Mouse (Mus musculus) right cerebral cortex, postnatal 25 days (tissue): Measurements from ENCODE around the gene Tlx3.

Source experiments
- DNase-seq: peaks from one replicate; pipeline ENCODE4 v3.0.0; 2022

The Tlx3 gene

DNA sequence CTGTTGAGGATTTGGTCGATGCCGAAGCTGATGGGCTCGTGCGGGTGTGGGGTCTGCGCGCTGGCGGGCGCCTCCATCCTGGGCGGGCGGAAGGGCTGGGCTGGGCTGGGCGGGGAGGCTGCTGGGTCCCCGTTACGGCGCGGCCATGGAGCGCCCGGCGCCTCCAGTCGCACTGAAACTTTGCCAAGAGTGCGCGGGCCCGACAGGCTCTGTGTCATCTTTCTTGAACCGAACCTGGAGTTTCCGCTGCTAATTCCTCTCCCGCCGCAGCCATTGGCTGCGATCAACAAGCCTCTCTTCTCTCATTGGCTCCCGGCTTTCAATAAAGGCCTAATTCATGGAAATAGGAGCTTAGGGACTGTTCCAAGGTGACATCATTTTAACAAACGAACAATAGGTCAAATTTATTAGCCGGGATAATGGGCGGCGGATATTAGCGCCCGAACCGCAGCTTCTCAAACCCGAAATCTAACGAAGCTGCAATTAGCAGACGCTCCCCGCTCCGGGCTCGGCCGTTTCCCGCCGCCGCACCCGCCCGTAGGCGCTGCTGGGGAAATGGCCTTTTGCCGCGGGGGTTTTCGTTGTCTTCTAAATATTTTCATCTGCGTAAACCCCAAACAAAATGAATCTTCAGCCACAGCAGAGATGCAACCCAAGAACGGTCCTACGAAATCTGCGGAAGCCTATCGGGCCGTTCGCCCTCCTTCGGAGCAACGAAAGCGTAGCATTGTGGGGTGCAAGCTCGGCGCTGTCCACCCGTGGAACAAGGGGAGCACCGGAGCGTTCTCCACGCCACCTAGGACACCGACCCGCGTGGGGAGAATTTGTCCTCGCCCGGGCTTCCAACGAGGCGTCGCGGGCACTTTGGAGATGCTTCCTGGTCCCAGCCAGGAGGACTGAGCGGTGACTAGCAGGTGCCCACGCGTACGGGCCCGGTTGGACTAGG lies at the start of gene Tlx3:
Tlx3 (minus strand) TSS at position 207 of the 946 bp plus-strand sequence.
- peak; percentile 56 for DNase-seq

DNA sequence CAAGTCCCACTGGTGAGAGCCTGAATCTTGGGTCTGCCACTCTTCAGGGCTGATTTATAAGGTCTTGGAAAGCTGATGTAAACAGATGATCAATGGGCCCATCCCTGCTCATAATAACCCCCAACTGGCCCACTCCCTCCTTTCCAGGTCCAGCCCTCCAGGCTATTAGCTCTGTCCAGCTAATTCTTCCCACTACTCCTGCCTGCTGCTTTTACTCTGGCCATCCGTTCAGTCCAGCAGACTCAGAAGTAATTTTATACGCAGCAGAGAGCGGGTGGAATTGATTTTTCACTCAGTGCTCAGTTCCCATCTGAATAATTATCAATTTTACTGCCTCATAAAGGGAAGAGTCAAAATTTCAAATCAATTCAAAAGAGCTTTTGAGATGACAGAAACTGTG lies 36.9 kb upstream of the Tlx3 start:
- no peak for DNase-seq

DNA sequence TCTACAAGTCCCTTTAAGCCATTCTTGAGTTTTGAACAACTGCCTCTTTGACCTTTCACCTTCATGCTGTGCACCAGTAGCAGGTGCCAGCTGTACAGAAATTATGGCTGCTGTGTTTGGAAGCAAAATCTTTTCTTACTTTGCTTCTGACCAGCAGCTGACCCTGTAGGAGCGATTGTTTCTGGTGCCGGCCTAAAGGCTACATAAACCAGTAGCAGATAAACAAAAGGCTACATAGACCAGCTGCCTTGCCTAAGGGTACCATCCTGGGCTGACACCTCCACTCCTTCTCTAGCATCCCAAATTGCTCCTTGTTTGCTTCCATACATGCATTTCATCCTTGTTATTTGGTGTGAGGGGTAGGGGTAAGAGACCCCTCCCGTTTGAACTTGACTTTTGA lies 30.7 kb upstream of the Tlx3 start:
- no peak for DNase-seq

DNA sequence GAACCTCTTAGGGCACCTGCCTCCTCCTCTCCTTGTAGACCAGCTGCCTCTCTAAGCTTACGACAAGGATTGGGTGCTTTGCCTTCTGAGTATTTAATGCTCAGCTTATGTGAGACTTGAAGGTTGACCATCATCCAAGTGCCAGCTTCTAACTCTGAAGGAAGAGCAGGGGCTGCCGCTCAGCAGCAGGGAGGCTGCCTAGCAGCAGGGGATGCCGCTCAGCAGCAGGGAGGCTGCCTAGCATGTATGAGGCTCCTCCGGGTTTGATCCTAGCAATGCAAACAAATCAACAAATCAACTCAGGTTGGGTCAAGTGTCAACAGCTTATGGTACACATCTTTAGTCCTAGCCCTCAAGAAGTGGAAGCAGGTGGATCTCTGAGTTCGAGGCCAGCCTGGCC lies 28.7 kb upstream of the Tlx3 start:
- no peak for DNase-seq

- no peak for DNase-seq
Measured at GRCm38 (mm10) chr11:33228186-33228585, 24.8 kb upstream of the Tlx3 start.

GRCm38 (mm10) chr11:33226516-33226915 lies 23.1 kb upstream of the Tlx3 start:
- DNase-seq: no peak

DNA sequence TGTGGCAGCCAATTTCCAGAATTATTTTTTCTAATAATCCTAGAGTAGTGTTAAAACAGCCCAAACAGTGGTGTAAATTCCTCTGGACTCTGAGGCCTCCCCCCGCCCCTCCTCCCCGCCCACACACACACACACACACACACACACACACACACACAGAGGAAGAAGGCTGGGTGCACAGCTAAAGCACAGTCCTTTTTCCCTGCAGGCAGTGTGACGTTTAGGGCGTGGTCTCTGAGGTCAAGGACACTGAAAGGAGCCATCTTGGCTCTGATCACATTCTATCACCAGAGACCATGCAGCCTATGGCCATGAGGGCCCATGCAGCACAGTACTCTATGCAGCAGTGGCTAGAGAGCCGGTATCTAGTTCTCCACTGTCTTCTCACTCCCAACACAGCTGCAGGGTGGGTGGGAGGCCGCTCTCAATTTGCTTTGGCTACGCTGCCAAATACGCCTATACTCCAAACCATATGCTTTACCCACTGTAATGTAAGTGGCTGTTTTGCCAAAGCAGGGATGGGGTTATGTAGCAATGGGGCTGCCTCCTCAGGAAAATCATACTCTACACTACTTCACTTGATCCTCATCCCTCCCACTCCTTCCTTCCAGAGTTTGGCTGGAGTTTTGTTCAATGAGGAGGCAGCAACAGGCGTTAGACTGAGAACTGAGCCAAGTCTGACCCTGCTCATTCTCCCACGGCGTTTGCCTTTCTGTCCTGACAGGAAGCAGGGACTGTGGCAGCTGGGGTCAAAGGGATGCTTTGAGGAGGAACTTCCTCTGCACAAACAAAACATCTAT lies 18.4 kb upstream of the Tlx3 start:
- DNase-seq: peak; percentile 40

DNA sequence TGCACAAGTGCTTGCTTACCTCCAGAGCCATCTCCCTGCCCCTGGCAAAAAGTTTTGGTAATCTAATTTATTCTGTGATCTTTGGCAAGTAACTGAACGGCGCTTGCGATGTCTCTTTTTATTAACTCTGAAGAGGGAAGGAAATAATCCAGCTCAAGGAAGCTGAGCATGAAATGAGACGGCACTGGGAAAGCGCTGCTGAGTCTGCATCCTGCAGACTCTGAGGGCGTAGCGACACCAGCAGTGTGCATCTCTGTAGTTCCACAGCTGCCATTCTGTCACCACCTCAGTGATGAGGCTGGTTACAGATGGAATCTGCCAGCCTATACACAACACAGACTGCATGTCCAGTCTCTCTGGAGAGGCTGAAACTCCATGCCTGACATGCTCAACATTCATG lies 17.4 kb upstream of the Tlx3 start:
- DNase-seq: no peak

- DNase-seq: no peak
Measured at GRCm38 (mm10) chr11:33217384-33218079, 14.1 kb upstream of the Tlx3 start.

DNA sequence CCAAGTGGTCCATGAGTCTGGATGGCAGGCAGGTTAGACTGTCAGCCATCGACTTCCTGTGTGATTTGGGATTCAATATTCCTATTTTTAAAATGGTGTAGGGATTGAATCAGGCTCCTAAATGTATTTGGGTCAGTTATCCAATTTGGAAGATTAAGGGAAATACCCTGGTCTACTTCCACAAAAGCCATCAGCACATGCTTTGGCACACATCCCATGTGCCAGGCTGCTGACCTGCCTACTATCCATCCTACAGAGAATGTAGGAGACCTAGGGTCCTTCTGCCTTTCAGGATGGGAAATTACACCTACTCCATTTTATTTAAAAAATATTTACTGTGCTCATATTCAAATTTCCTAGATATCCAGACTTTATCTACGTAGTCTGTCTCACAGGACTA lies 4.0 kb upstream of the Tlx3 start:
- DNase-seq: no peak

GRCm38 (mm10) chr11:33204966-33205365 lies 1.6 kb upstream of the Tlx3 start:
- no peak for DNase-seq

DNA sequence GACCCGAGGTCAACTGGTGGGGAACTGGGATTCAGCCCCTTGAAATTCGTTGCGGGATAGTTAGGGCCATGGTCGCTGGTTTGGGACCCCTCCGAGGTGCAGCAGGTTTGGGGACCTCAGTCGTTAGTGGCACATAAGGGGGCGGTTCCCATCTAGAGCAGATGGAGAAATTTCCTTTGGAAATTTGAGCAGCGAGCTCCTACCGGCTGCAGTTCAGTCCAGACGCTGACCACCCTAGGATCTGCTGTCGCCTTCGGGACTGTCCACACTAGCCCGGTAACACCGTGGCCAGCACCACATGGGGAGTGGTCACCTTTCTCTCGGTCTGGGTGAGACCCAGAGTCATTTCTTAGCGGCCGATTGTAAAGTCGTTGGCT lies 928 bp upstream of the Tlx3 start:
- no peak for DNase-seq

- DNase-seq: no peak
Measured at GRCm38 (mm10) chr11:33202972-33203371, 417 bp downstream of the Tlx3 start.

DNA sequence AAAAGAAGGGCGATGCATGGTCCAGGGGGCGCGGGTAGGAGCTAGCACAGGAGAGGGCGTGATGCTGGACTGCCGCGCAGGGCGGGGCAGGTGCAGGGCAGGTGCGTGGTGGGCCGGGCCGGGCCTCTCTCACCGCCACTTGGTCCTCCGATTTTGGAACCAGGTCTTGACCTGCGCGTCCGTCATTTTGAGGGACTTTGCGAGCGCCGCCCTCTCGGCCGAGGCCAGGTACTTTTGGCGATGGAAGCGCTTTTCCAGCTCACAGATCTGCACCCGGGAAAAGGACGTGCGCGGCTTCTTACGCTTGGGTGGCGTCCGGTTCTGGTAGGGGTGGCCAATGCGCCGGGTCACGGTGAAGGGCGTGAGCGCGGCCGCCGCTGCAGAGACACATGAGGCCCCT lies 1.1 kb downstream of the Tlx3 start:
- no peak for DNase-seq

DNA sequence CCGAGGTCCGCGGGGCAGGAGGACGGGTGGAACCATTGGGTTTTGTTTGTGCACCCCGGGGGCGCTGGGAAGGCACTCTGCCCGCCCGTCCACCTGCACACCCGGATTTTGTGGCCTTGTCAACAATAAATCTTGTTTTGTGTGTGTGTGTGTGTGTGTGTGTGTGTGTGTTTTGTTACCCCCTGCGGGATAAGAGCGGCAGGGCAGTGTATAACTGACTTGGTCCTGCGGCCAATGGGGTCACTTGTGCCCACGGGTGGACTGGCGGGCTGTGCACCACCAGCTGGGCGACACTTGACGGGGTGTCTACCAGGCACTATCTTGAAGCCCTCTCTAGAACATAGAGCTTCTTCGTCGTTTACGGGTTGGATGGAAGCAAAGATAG lies 1.8 kb downstream of the Tlx3 start:
- no peak for DNase-seq

DNA sequence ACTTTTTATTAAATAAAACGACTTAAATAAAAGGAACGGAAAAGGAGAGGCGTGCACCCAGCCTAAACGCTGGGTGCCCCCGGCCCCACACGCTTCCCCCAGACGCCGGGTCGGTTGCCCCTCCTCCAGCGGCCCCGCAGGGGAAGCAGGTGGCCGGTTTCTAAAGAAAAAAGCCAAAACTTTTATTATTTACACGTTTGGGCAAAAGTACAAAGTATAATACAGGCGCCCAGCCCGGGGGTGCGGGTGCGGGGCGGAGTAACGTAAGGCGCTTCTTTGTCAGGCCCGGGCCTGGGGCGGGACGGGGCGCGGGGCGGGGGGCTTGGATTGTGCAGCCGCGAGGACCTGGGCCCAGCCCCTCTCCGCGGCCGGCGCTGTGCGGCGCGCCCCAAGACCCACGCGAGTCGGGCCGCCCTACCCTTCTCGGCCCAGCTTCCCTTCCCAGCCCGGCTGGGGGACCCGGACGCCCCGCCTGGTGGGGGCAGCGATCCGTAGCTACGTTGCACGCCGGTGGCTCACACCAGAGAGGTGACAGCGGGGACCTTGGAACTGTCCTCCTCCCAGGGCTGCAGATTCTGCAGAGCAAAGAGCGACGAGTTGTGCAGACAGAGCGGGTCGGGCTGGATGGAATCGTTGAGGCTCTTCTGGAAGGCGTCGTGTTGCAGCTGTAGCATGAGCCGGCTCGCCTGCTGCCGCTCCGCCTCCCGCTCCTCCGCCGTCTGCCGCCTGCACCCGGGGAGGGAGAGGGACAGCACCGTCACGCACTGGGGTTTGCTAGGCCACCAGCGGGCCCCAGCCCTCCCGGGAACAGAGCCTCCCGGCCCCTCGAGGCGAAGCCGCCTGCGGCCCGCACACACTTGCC lies 2.4 kb downstream of the Tlx3 start:
- DNase-seq: no peak

- DNase-seq: no peak
Measured at GRCm38 (mm10) chr11:33199906-33200763, 3.3 kb downstream of the Tlx3 start.

DNA sequence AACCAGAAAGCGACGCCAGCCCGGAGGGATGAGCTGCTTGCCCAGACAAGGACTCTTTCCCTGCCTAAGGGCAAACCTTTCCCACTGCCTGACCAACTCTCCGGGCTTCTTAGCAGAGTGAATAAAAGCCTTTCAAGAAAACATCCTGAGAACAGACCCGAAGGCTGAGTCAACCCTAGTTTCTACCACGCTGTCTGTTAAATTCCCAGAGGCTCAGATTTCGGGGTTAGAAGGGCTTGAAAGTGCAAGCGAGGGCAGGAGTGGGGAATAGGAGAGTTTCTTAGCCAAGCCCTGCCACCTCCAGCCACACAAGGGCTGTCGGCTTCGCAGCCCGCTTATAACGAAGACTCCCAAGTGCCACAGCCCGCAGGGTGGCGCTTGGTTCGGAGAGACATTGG lies 4.3 kb downstream of the Tlx3 start:
- no peak for DNase-seq

DNA sequence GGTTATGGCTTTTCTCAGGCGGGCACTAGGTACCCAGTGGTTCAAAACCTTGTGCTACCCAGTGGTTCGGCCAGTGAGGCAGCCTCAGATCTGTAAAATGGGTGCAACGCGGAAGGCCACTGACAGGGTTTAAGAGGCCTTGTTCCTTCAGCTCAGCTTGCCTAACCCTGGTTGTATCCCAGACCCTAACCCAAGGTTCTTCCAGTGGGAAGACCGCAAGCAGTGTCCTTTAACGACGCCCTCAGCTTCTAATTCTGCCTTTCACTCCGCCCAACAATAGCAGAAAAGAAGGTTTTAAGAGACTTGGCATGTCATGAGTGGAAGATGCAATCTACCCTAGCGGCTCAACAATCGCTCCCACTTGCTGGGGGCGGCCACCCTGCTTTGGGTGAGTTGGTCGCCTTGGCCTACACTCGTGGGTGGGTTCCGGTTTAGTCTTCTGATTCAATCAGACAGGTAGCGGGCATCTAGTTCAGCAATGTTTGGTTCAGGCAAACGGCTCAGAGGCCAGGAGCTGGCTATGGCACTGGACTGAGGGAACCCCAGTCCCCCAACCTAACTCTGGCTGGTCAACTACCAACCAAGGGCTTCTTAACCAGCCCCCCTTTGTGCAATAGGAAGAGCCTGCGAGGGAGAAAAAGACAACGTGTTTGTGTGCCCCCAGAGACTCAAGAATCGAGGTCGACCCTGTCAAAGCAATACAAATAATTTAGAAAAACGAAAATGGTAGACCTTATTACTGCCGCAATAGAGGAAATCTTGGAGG lies 4.9 kb downstream of the Tlx3 start:
- no peak for DNase-seq

- DNase-seq: no peak
Measured at GRCm38 (mm10) chr11:33197673-33198072, 5.7 kb downstream of the Tlx3 start.

DNA sequence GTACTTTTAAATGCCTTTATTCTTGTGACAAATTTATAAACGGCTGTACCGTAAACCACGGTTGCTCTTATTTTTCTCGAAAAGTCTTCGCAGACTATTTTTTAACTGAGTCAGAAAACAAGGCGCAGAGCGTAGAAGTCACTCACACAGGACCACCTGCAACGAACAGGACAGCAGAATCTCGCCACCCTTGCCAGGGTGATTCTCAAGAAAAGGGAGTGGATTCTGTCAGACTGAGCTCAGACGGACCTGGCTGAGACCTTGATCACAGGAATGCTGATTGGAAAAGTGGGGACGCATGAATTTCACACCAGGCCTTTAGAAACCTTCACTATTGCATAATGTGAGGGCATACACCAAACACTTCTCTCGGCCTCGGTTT lies 6.3 kb downstream of the Tlx3 start:
- DNase-seq: no peak
